Mouse (Mus musculus): Measurements from ENCODE around the gene Rps2. TPM values are rescaled to one million over a fixed set of nuclear protein-coding genes. Genes with fewer than 3 reads are reported as not detected.

The Rps2 gene
- total and polyA plus RNA-seq, 3 experiments, result 1,852 to 4,516 TPM; not detected in 1

DNA sequence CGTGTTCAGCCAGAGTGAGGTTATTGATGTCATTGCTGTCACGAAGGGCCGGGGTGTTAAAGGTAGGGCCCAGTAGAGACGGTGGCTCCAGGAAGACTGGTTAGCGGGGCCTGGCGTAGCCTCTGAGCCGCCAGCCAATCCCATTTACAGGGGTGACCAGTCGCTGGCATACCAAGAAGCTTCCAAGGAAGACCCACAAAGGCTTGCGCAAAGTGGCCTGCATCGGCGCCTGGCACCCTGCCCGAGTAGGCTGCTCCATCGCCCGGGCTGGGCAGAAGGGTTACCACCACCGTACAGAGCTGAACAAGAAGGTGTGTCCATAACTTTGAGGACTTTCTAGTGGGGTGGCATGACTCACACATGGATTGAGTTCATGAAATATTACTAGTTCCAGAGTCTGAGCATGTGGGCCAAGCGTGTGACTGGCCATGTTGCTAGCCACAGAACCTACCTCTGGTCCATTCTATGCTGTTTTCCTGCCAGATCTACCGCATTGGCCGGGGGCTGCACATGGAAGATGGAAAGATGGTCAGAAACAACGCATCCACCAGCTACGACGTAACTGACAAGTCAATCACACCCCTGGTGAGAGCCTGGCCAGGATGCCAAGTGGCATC is 15.6 kb downstream of the Rps2 start:
- H3K4me3 ChIP-seq (ENCODE audit: control insufficient read depth in 1 of 2, insufficient read depth in 1 of 2, low read depth in 2 of 2, low read length in 2 of 2), result no peak overlapping the region
- no peaks in the 10 kb centered on the region for H3K9me3 ChIP-seq (replicated peaks; ENCODE audit: insufficient read depth, low read length)
- H3K36me3 ChIP-seq (ENCODE audit: control insufficient read depth in 1 of 2, insufficient read depth in 2 of 2, low read length in 2 of 2), result peaks cover 0 to 10% of the 10 kb centered on the region in 2 experiments; a peak in 1 of 4 replicates
- peaks cover 2% of the 10 kb centered on the region; the same call in 1 of the 2 replicates for H3K79me2 ChIP-seq (ENCODE audit: control insufficient read depth, insufficient read depth, low read length, poor library complexity)
- H3K27ac ChIP-seq (ENCODE audit: control insufficient read depth, low read depth, low read length), result no peak overlapping the region
- TF ChIP-seq MYB (IDR thresholded peaks at IDR 0.05; ENCODE audit: low read depth, low read length) (no peak), E2F4 (IDR thresholded peaks at IDR 0.05; ENCODE audit: borderline replicate concordance, low read depth, low read length) (no peak), GABPA (IDR thresholded peaks at IDR 0.05; ENCODE audit: low read depth, low read length) (no peak), BHLHE40 (IDR thresholded peaks at IDR 0.05; ENCODE audit: borderline replicate concordance, low read depth, low read length) (no peak), MAX (IDR thresholded peaks at IDR 0.05; ENCODE audit: low read length) (no peak), POLR2A (IDR thresholded peaks at IDR 0.05; ENCODE audit: control insufficient read depth in 1 of 2, insufficient read depth in 1 of 2, low read depth in 1 of 2, low read length in 2 of 2, poor library complexity in 1 of 2) (no peak), MEF2A (IDR thresholded peaks at IDR 0.05; ENCODE audit: extremely low read depth, insufficient replicate concordance, low read depth, low read length, poor library complexity, severe bottlenecking) (no peak), ELF1 (IDR thresholded peaks at IDR 0.05; ENCODE audit: low read depth, low read length) (no peak), ZC3H11A (IDR thresholded peaks at IDR 0.05; ENCODE audit: low read depth, low read length) (no peak), NELFE (IDR thresholded peaks at IDR 0.05; ENCODE audit: low read depth, low read length) (no peak), HCFC1 (IDR thresholded peaks at IDR 0.05; ENCODE audit: low read depth, low read length) (no peak), POLR2AphosphoS5 (IDR thresholded peaks at IDR 0.05; ENCODE audit: borderline replicate concordance, low read depth, low read length) (no peak), SIN3A (IDR thresholded peaks at IDR 0.05; ENCODE audit: low read length) (no peak), MAZ (IDR thresholded peaks at IDR 0.05; ENCODE audit: low read depth, low read length) (no peak), RCOR1 (IDR thresholded peaks at IDR 0.05; ENCODE audit: low read depth, low read length) (no peak), SMC3 (IDR thresholded peaks at IDR 0.05; ENCODE audit: low read depth, low read length) (no peak), RAD21 (IDR thresholded peaks at IDR 0.05; ENCODE audit: low read depth, low read length) (no peak), MYC (IDR thresholded peaks at IDR 0.05; ENCODE audit: low read depth, low read length) (no peak), JUND (IDR thresholded peaks at IDR 0.05; ENCODE audit: low read depth, low read length) (no peak), ZKSCAN1 (IDR thresholded peaks at IDR 0.05; ENCODE audit: low read depth, low read length) (no peak)
- no peak for DNase-seq (ENCODE audit: low read depth, low spot score)
- H3K9ac ChIP-seq (ENCODE audit: control insufficient read depth, low read depth, low read length, poor library complexity, severe bottlenecking), result no peak overlapping the region
- no peaks in the 10 kb centered on the region for H3K27me3 ChIP-seq (ENCODE audit: control insufficient read depth in 1 of 2, insufficient read depth in 2 of 2, low read length in 2 of 2)
- H3K4me1 ChIP-seq (ENCODE audit: control insufficient read depth in 1 of 2, insufficient read depth in 2 of 2, low read length in 2 of 2), result peaks cover 0 to 22% of the 10 kb centered on the region in 2 experiments; a peak in 2 of 4 replicates

GRCm38 (mm10) chr17:24734513-24734912 is 16.6 kb downstream of the Rps2 start:
- Histone ChIP-seq H3K27ac (ENCODE audit: control insufficient read depth, low read depth, low read length) (no peak overlapping the region), H3K9me3 (replicated peaks; ENCODE audit: insufficient read depth, low read length) (no peaks in the 10 kb centered on the region), H3K36me3 (ENCODE audit: control insufficient read depth in 1 of 2, insufficient read depth in 2 of 2, low read length in 2 of 2) (peaks cover 0 to 10% of the 10 kb centered on the region in 2 experiments; a peak in 1 of 4 replicates), H3K4me1 (ENCODE audit: control insufficient read depth in 1 of 2, insufficient read depth in 2 of 2, low read length in 2 of 2) (peaks cover 0 to 21% of the 10 kb centered on the region in 2 experiments; a peak in 2 of 4 replicates), H3K27me3 (ENCODE audit: control insufficient read depth in 1 of 2, insufficient read depth in 2 of 2, low read length in 2 of 2) (no peaks in the 10 kb centered on the region), H3K9ac (ENCODE audit: control insufficient read depth, low read depth, low read length, poor library complexity, severe bottlenecking) (no peak overlapping the region), H3K79me2 (ENCODE audit: control insufficient read depth, insufficient read depth, low read length, poor library complexity) (peaks cover 2% of the 10 kb centered on the region; the same call in 1 of the 2 replicates), H3K4me3 (ENCODE audit: control insufficient read depth in 1 of 2, insufficient read depth in 1 of 2, low read depth in 2 of 2, low read length in 2 of 2) (no peak overlapping the region)
- no peak for TF ChIP-seq POLR2A (IDR thresholded peaks at IDR 0.05; ENCODE audit: control insufficient read depth in 1 of 2, insufficient read depth in 1 of 2, low read depth in 1 of 2, low read length in 2 of 2, poor library complexity in 1 of 2)
- no peak for TF ChIP-seq ZMIZ1 (IDR thresholded peaks at IDR 0.05; ENCODE audit: low read depth, low read length)
- TF ChIP-seq SMC3 (IDR thresholded peaks at IDR 0.05; ENCODE audit: low read depth, low read length), result 0 out of 2 replicates have a peak, but pooled peaks have one; percentile 19
- no peak for TF ChIP-seq JUND (IDR thresholded peaks at IDR 0.05; ENCODE audit: low read depth, low read length)
- TF ChIP-seq RAD21 (IDR thresholded peaks at IDR 0.05; ENCODE audit: low read depth, low read length), result peak; percentile 11
- TF ChIP-seq ZNF384 (IDR thresholded peaks at IDR 0.05; ENCODE audit: low read depth, low read length), result no peak
- TF ChIP-seq CTCF (IDR thresholded peaks at IDR 0.05 in 2 of 3, conservative IDR thresholded peaks at IDR 0.05 in 1 of 3; ENCODE audit: control insufficient read depth in 1 of 3, insufficient read depth in 1 of 3, low read depth in 2 of 3, low read length in 3 of 3, poor library complexity in 1 of 3, severe bottlenecking in 1 of 3), result peak; percentile 16 to 41 (median 22); a peak in 4 of 6 replicates
- TF ChIP-seq MYC (IDR thresholded peaks at IDR 0.05; ENCODE audit: low read depth, low read length), result 0 out of 2 replicates have a peak, but pooled peaks have one; percentile 23
- no peak for TF ChIP-seq ELF1 (IDR thresholded peaks at IDR 0.05; ENCODE audit: low read depth, low read length)
- TF ChIP-seq EP300 (IDR thresholded peaks at IDR 0.05; ENCODE audit: low read depth in 1 of 2, low read length in 2 of 2), result no peak
- DNase-seq (ENCODE audit: low read depth, low spot score), result peak; percentile 40
